Mouse (Mus musculus): ENCODE measurements around the gene Pilrb2. TPM values are rescaled to one million over a fixed set of nuclear protein-coding genes. Genes with fewer than 3 reads are reported as not detected.

The Pilrb2 gene
- total and polyA plus RNA-seq, 3 experiments, result 25.9 to 71.7 TPM; not detected in 1

DNA sequence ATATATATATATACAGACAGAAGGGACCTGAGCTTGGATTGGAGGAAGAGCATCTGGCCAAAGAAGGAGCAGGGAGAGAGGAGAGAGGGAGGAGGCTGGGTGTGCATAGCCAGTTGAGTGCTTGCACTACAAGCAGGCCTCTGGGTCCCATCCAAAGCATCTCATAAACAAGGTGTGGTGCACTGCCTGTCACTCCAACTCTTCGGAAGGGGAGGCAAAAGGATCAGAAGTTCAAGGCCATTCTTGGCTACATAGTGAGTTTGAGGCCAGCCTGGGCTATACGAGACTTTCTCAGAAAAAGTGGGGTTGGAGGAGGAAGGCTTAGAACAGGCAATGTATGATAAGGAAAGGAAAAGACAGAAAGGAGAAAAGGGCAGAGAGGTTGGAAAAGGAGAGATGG, 45.6 kb downstream of the Pilrb2 start:
- Histone ChIP-seq H3K27me3 (ENCODE audit: control insufficient read depth in 1 of 2, insufficient read depth in 2 of 2, low read length in 2 of 2) (no peaks in the 10 kb centered on the region), H3K4me3 (ENCODE audit: control insufficient read depth in 1 of 2, insufficient read depth in 1 of 2, low read depth in 2 of 2, low read length in 2 of 2) (no peak overlapping the region), H3K27ac (ENCODE audit: control insufficient read depth, low read depth, low read length) (no peak overlapping the region)

DNA sequence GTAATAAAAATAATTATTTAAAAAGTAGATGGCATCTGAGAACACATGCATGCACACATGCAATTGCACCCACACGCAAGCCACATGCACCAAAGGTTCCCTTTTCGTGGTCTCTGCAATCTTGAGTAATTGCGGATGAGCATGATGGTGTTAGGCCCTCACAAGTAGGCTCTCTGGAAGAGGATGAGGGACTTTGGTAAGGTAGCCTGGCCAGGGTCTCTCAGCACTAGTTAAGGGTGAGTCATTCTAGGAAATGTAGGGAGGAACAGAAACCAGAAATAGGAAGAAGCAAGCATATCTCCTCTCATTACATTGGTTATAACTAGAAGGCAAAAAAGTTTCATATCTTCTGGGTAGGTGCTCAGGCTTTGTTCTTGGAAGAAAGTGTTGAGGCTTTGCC, 46.6 kb downstream of the Pilrb2 start:
- no peaks in the 10 kb centered on the region for H3K4me1 ChIP-seq (ENCODE audit: control insufficient read depth in 1 of 2, insufficient read depth in 2 of 2, low read length in 2 of 2)
- no peaks in the 10 kb centered on the region for H3K9me3 ChIP-seq (replicated peaks; ENCODE audit: insufficient read depth, low read length)
- no peak overlapping the region for H3K4me3 ChIP-seq (ENCODE audit: control insufficient read depth in 1 of 2, insufficient read depth in 1 of 2, low read depth in 2 of 2, low read length in 2 of 2)
- no peaks in the 10 kb centered on the region for H3K79me2 ChIP-seq (ENCODE audit: control insufficient read depth, insufficient read depth, low read length, poor library complexity)
- TF ChIP-seq MYC (IDR thresholded peaks at IDR 0.05; ENCODE audit: low read depth, low read length) (no peak), MAFK (IDR thresholded peaks at IDR 0.05; ENCODE audit: borderline replicate concordance, low read depth, low read length) (no peak), USF1 (IDR thresholded peaks at IDR 0.05; ENCODE audit: low read depth, low read length) (no peak), CHD1 (IDR thresholded peaks at IDR 0.05; ENCODE audit: low read depth, low read length) (no peak), TBP (IDR thresholded peaks at IDR 0.05; ENCODE audit: low read depth, low read length) (no peak), GABPA (IDR thresholded peaks at IDR 0.05; ENCODE audit: low read depth, low read length) (no peak), SMC3 (IDR thresholded peaks at IDR 0.05; ENCODE audit: low read depth, low read length) (no peak)
- no peak overlapping the region for H3K9ac ChIP-seq (ENCODE audit: control insufficient read depth, low read depth, low read length, poor library complexity, severe bottlenecking)
- H3K36me3 ChIP-seq (ENCODE audit: control insufficient read depth in 1 of 2, insufficient read depth in 2 of 2, low read length in 2 of 2), result no peaks in the 10 kb centered on the region; a peak in 2 of 4 replicates
- no peak overlapping the region for H3K27ac ChIP-seq (ENCODE audit: control insufficient read depth, low read depth, low read length)
- no peaks in the 10 kb centered on the region for H3K27me3 ChIP-seq (ENCODE audit: control insufficient read depth in 1 of 2, insufficient read depth in 2 of 2, low read length in 2 of 2)
- DNase-seq (ENCODE audit: low read depth, low spot score), result no peak

More for the DNA sequence above, 45.6 kb downstream of the Pilrb2 start:
- Histone ChIP-seq H3K36me3 (ENCODE audit: control insufficient read depth in 1 of 2, insufficient read depth in 2 of 2, low read length in 2 of 2) (no peaks in the 10 kb centered on the region; a peak in 2 of 4 replicates), H3K9me3 (replicated peaks; ENCODE audit: insufficient read depth, low read length) (no peaks in the 10 kb centered on the region), H3K4me1 (ENCODE audit: control insufficient read depth in 1 of 2, insufficient read depth in 2 of 2, low read length in 2 of 2) (no peaks in the 10 kb centered on the region), H3K9ac (ENCODE audit: control insufficient read depth, low read depth, low read length, poor library complexity, severe bottlenecking) (no peak overlapping the region), H3K79me2 (ENCODE audit: control insufficient read depth, insufficient read depth, low read length, poor library complexity) (no peaks in the 10 kb centered on the region)
- no peak for DNase-seq (ENCODE audit: low read depth, low spot score)
- no peak for TF ChIP-seq E2F4 (IDR thresholded peaks at IDR 0.05; ENCODE audit: borderline replicate concordance, low read depth, low read length)
- no peak for TF ChIP-seq TBP (IDR thresholded peaks at IDR 0.05; ENCODE audit: low read depth, low read length)
- TF ChIP-seq MAX (IDR thresholded peaks at IDR 0.05; ENCODE audit: low read length), result no peak
- no peak for TF ChIP-seq JUND (IDR thresholded peaks at IDR 0.05; ENCODE audit: low read depth, low read length)
- TF ChIP-seq POLR2A (IDR thresholded peaks at IDR 0.05; ENCODE audit: control insufficient read depth in 1 of 2, insufficient read depth in 1 of 2, low read depth in 1 of 2, low read length in 2 of 2, poor library complexity in 1 of 2), result no peak
- TF ChIP-seq RCOR1 (IDR thresholded peaks at IDR 0.05; ENCODE audit: low read depth, low read length), result no peak
- no peak for TF ChIP-seq NRF1 (IDR thresholded peaks at IDR 0.05; ENCODE audit: insufficient read depth, low read depth, low read length, poor library complexity, severe bottlenecking)
- TF ChIP-seq MYB (IDR thresholded peaks at IDR 0.05; ENCODE audit: low read depth, low read length), result no peak

DNA sequence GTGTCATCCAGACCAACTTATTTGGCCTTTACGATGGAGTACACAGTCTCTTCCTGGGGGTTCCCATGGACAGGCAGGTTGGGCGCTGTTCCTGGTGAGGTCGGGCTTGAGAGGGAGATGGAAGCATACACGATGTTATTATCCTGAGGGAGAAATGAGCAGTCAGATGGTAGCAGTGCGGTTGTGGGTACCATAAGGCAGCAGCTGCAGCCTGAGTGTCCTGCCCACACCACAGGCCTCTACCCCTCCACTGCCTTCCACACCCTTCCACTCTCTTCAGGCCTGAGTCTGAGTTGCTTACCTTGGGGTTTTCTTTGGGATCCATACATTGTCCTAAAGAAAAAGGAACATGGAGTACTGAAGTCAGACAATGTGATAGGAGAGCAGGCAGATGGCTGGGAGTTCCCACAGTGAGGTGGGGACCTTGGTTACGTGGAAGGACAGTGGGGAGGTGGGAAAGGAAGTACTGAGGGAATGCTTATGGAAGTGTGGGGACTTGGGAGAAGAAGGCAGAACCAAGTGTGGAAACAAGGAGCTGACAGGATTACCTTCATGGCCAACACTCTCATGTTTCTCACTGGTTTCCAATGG, 48.1 kb downstream of the Pilrb2 start:
- TF ChIP-seq SIN3A (IDR thresholded peaks at IDR 0.05; ENCODE audit: low read length) (no peak), E2F4 (IDR thresholded peaks at IDR 0.05; ENCODE audit: borderline replicate concordance, low read depth, low read length) (no peak), ZC3H11A (IDR thresholded peaks at IDR 0.05; ENCODE audit: low read depth, low read length) (no peak), MXI1 (IDR thresholded peaks at IDR 0.05; ENCODE audit: low read depth, low read length) (no peak), USF1 (IDR thresholded peaks at IDR 0.05; ENCODE audit: low read depth, low read length) (no peak), NRF1 (IDR thresholded peaks at IDR 0.05; ENCODE audit: insufficient read depth, low read depth, low read length, poor library complexity, severe bottlenecking) (no peak), KAT2A (conservative IDR thresholded peaks at IDR 0.05; ENCODE audit: low read depth, low read length) (no peak)
- H3K9me3 ChIP-seq (replicated peaks; ENCODE audit: insufficient read depth, low read length), result no peaks in the 10 kb centered on the region
- H3K36me3 ChIP-seq (ENCODE audit: control insufficient read depth in 1 of 2, insufficient read depth in 2 of 2, low read length in 2 of 2), result no peaks in the 10 kb centered on the region; a peak in 2 of 4 replicates
- no peak overlapping the region for H3K4me3 ChIP-seq (ENCODE audit: control insufficient read depth in 1 of 2, insufficient read depth in 1 of 2, low read depth in 2 of 2, low read length in 2 of 2)
- no peak overlapping the region for H3K9ac ChIP-seq (ENCODE audit: control insufficient read depth, low read depth, low read length, poor library complexity, severe bottlenecking)
- no peaks in the 10 kb centered on the region for H3K27me3 ChIP-seq (ENCODE audit: control insufficient read depth in 1 of 2, insufficient read depth in 2 of 2, low read length in 2 of 2)
- H3K4me1 ChIP-seq (ENCODE audit: control insufficient read depth in 1 of 2, insufficient read depth in 2 of 2, low read length in 2 of 2), result no peaks in the 10 kb centered on the region
- H3K79me2 ChIP-seq (ENCODE audit: control insufficient read depth, insufficient read depth, low read length, poor library complexity), result no peaks in the 10 kb centered on the region
- no peak overlapping the region for H3K27ac ChIP-seq (ENCODE audit: control insufficient read depth, low read depth, low read length)
- DNase-seq (ENCODE audit: low read depth, low spot score), result no peak
